Mouse (Mus musculus) left cerebral cortex, adult 8-10 months (tissue): ENCODE data around the gene Gm20388. TPM values are rescaled to one million over a fixed set of nuclear protein-coding genes. Genes with fewer than 3 reads are reported as not detected.

Experiments used
- DNase-seq, 2 experiments: peaks; one replicate each; pipeline ENCODE4 v3.0.0; 2022; ENCODE audit warnings: low spot score in 2 of 2
- total RNA-seq, 4 experiments: library from RNA; stranded (reverse); gene quantifications; 2 replicates each; pipeline ENCODE4 v1.2.4; 2022

The Gm20388 gene
- total RNA-seq, 4 experiments from 2014 or later, result 10.4 to 20.8 (median 16.4) TPM

GRCm38 (mm10) chr8:124075977-124076376 lies 4165.3 kb downstream of the Gm20388 start:
- DNase-seq, result no peak

DNA sequence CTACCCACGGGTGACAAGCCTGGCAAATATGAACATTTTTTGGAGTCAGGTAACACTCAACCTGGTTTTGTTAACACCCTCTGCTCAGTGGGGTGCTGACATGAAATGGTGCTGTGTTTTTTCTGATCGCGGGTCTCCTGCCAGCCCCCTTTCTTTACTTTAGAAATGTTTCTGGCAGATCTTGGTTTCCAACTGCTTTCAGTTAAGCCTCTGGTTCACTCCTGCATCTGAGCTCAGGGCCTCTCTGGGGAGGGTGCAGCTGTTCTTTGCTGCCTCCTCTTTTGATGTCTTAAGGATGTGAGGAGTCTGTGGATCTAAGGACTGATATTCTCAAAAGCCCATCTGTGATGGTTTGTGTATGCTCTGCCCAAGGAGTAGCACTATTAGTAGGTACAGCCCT lies 4165.8 kb downstream of the Gm20388 start:
- DNase-seq, result no peak

GRCm38 (mm10) chr8:124077377-124077776 lies 4166.7 kb downstream of the Gm20388 start:
- DNase-seq, result no peak

DNA sequence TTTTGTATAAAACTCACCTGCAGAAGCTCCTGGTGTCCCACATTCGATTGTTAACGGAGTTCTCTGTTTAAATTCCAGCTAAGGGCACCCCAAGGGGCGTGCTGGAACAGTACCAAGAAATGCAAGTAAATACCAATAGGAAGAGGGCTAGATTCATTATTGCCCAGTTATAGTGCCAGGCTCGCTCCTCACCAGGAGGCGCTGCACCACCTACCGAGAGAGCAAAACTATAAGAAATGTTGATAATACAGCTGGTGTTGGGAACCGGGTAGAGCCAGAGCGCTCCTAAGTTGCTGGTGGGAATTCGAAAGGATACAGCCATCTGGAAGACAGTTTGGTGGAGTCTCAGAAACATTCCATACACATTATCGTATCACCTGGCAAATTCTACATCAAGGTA lies 4167.4 kb downstream of the Gm20388 start:
- DNase-seq, result no peak

- peak in 1 of 2 experiments; percentile 66 for DNase-seq
These were observed 4168.3 kb downstream of the Gm20388 start for GRCm38 (mm10) chr8:124078969-124079368.

GRCm38 (mm10) chr8:124080467-124081326 lies 4170.1 kb downstream of the Gm20388 start:
- DNase-seq, result peak in 1 of 2 experiments; percentile 46

- peak in 1 of 2 experiments; percentile 62 for DNase-seq
These were observed 4172.0 kb downstream of the Gm20388 start for GRCm38 (mm10) chr8:124082616-124083015.

- no peak for DNase-seq
These were observed 4173.0 kb downstream of the Gm20388 start for GRCm38 (mm10) chr8:124083611-124084010.

GRCm38 (mm10) chr8:124085668-124086067 lies 4175.0 kb downstream of the Gm20388 start:
- no peak for DNase-seq

GRCm38 (mm10) chr8:124088092-124088613 lies 4177.5 kb downstream of the Gm20388 start:
- DNase-seq, result no peak

DNA sequence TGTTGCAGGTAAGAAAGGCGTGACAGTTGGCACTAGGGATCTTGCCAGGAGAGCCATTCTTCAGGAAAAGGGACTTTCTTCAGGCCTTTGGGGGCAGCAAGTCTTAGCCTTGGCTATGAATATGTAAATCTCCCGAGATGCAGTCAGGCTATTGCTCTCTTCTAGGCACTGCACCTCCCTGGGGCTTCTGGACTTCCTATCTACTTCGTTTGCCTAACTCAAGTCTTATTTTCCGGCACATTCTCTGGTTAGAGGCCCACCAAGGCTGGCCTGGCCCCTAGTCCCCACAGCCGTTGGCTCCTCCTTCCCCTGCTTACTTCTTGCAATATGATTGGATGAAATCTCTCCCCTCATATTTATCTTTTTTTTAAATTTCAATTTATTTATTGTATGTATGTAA lies 4178.4 kb downstream of the Gm20388 start:
- DNase-seq, result no peak

GRCm38 (mm10) chr8:124090473-124090872 lies 4179.8 kb downstream of the Gm20388 start:
- no peak for DNase-seq

GRCm38 (mm10) chr8:124098953-124099622 lies 4188.4 kb downstream of the Gm20388 start:
- peak in 1 of 2 experiments; percentile 38 for DNase-seq

- no peak for DNase-seq
These were observed 4189.0 kb downstream of the Gm20388 start for GRCm38 (mm10) chr8:124099623-124099965.

- DNase-seq, result no peak
These were observed 4195.2 kb downstream of the Gm20388 start for GRCm38 (mm10) chr8:124105869-124106268.

DNA sequence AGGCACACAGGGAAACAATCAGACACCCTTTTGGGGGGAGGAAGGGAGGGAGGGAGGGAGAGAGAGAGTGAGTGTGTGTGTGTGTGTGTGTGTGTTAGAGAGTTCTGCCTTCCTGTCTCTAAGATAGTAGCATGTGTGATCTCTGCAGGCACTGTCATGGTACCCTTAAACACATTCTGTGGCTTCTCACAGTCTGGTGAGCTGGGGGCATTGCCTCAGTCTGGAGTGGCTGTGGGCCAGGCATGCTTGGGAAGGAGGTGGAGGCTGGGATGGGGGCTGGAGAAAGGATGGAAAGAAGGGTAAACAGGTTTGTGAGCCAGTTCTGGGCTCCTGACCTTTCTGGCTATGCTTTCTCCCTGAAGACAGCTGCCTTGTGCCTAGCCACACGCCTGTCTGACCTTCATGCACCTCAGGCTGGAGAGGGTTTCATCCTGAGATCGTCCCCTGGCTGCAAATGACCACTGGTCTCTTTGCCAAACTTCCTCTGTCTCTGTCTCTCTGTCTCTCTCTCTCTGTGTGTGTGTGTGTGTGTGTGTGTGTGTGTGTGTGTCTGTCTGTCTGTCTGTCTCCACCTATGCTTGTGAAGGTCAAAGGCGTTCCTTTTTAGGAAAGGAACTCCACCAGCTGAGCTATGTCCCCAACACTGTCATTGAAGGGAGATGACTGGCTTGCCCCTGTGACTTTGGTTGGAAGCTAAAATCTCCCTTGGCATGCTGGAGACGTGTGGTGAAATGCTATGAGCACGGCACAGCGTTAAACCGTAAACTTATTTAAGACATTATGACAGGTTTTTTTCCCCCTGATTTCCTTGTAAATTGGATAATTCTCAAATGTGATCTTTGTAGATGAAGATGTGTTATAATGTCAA lies 4195.9 kb downstream of the Gm20388 start:
- DNase-seq, result no peak

DNA sequence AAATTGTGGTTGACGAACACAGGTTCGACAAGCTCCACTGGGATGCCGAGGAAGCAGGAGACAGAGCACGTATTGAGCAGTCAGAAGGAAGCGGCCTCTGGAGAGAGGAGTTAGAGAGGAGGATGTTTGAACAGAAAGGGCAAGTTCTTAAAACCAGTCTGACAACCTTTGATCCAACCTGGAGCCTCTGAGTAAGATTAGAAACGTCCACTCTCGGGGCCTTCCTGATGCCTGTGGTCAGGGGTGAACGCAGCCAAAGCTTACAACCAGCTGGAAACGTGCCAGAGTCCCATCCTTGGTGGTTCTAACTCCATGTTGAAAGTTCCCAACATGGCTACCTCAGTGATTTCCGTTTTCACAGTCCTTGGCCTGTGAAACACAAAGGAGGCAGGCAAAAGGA lies 4202.5 kb downstream of the Gm20388 start:
- no peak for DNase-seq

GRCm38 (mm10) chr8:124125241-124125640 lies 4214.6 kb downstream of the Gm20388 start:
- no peak for DNase-seq

DNA sequence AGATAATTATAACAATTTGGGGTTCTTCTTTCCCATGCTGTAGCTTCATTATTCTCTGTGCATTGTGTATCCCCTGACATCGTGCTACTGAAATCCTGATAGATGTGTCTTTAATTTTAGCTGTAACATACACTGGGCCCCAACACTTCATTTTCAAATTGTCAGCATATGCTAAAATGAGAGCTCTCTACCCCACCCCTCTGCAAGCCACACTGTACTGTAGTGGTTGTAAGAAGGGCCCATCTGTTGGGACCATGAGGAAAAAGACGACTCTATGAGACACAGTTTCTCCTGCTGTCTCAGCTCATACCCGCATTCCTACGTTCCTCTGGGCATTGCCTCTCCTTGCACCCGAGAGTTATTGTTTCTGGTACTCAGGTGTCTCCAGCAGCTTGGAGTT lies 4226.6 kb downstream of the Gm20388 start:
- DNase-seq, result no peak

DNA sequence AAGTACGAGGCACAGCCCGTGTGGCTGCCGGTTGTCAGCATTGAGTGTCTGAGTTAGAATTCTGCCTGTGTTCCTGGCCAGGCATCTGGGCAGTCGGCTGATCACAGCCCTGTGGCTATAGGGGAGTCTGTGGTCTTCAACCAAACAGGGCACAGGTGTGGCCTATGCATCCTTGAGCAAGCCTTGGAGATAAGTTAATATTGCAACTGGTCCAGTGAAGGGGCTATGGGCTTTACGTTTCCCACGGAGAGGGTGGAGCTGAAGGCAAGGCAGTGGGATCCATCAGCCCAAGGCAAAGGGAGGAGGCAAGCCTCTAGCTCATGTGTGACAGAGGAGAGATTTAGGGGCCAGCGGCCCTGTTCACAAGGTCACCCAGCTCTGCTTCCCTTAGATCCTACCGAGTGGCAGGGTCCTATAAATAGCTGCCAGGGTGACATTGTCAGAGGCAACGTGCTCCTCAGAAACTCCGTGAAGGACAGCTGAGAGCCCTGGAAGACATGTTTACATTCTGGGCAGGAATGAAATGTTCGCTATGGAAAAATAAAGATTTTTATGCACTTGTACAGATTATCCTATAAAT lies 4229.7 kb downstream of the Gm20388 start:
- no peak for DNase-seq

- no peak for DNase-seq
These were observed 4230.3 kb downstream of the Gm20388 start for GRCm38 (mm10) chr8:124140868-124141431.
